Mouse (Mus musculus): ENCODE data around the gene Mcfd2. TPM values are rescaled to one million over a fixed set of nuclear protein-coding genes. Genes with fewer than 3 reads are reported as not detected.

The Mcfd2 gene
- polyA plus RNA-seq, 1 experiment, result 89.1 TPM

GRCm38 (mm10) chr17:87236725-87237650 is 28.7 kb downstream of the Mcfd2 start:
- peak; percentile 5 for DNase-seq (ENCODE audit: low spot score)

- DNase-seq (ENCODE audit: low spot score), result no peak
Measured at GRCm38 (mm10) chr17:87235019-87235418, 30.7 kb downstream of the Mcfd2 start.

- DNase-seq (ENCODE audit: low spot score), result no peak
Measured at GRCm38 (mm10) chr17:87227878-87228277, 37.9 kb downstream of the Mcfd2 start.

- no peak for DNase-seq (ENCODE audit: low spot score)
Measured at GRCm38 (mm10) chr17:87226079-87226640, 39.6 kb downstream of the Mcfd2 start.

GRCm38 (mm10) chr17:87225384-87225783 is 40.4 kb downstream of the Mcfd2 start:
- DNase-seq (ENCODE audit: low spot score), result no peak

- DNase-seq (ENCODE audit: low spot score), result no peak
Measured at GRCm38 (mm10) chr17:87224461-87224860, 41.3 kb downstream of the Mcfd2 start.

- no peak for DNase-seq (ENCODE audit: low spot score)
Measured at GRCm38 (mm10) chr17:87219456-87219855, 46.3 kb downstream of the Mcfd2 start.

GRCm38 (mm10) chr17:87214523-87214922 is 51.2 kb downstream of the Mcfd2 start:
- no peak for DNase-seq (ENCODE audit: low spot score)

- no peak for DNase-seq (ENCODE audit: low spot score)
Measured at GRCm38 (mm10) chr17:87210525-87210924, 55.2 kb downstream of the Mcfd2 start.

GRCm38 (mm10) chr17:87206885-87207284 is 58.9 kb downstream of the Mcfd2 start:
- no peak for DNase-seq (ENCODE audit: low spot score)

Other genes with a start within 250 kb of the Mcfd2 start
- 25.2 and 36.2 TPM in 2 replicates for gene Pigf, start 240.5 kb downstream of the Mcfd2 start, polyA plus RNA-seq (2012; rRNA removed)
- gene Cript, start 240.4 kb downstream of the Mcfd2 start, polyA plus RNA-seq (2012; rRNA removed), result 63.6 and 68.5 TPM in 2 replicates
- 20.3 and 26.2 TPM in 2 replicates for gene Socs5, start 158.3 kb downstream of the Mcfd2 start, polyA plus RNA-seq (2012; rRNA removed)
- 14.6 and 20.5 TPM in 2 replicates for gene Ttc7, start 17.0 kb upstream of the Mcfd2 start, polyA plus RNA-seq (2012; rRNA removed)
- not detected in 2 replicates for gene Stpg4, start 161.8 kb upstream of the Mcfd2 start, polyA plus RNA-seq (2012; rRNA removed)
- gene Calm2, start 181.0 kb upstream of the Mcfd2 start, polyA plus RNA-seq (2012; rRNA removed), result 1,162 and 1,245 TPM in 2 replicates

Data from urinary bladder, adult 2 months (tissue).